Mouse (Mus musculus): ENCODE results near the gene St5.

DNA sequence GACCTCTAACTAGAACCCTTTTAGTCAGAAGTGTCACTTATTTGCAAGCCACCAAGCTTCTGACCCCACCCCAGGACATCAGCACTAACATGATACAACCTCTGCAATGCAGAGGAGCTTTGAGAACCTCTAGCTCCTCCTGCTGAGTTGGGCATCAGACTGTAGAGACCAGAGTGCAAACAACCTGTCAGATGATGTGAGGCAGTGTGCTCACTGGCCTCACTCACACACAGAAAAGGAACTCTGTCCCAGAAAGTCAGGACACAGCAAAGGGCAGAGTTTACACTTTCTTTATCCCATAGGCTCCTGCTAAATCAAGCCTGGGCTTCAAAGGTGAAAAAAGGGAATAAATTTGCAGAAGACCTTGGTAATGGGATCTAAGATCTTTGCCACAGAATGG is 137.1 kb downstream of the St5 start:
- TF ChIP-seq CTCF (conservative IDR thresholded peaks at IDR 0.05; ENCODE audit: insufficient read depth, insufficient read length, low read depth, low read length) = no peak; the same call in 1 of the 2 replicates
- no peak for TF ChIP-seq POLR2A (IDR thresholded peaks at IDR 0.05; ENCODE audit: low read depth, low read length)

Measured in kidney, adult 2 months (tissue).